Mouse (Mus musculus) yolk sac, embryonic 10.5 days (tissue): Measurements from ENCODE around the gene Tbc1d19.
A peak's percentile ranks its signal among the peaks of the same experiment; 100 is the strongest.

Experiments
- DNase-seq: peaks from one replicate; pipeline ENCODE4 v3.0.0-alpha.2; 2017; ENCODE audit warnings: low spot score

Gene Tbc1d19

GRCm38 (mm10) chr5:53909201-53909600, 99.8 kb downstream of the Tbc1d19 start:
- DNase-seq, result no peak

GRCm38 (mm10) chr5:53920416-53920815, 111.0 kb downstream of the Tbc1d19 start:
- DNase-seq, result no peak

- DNase-seq, result no peak
These were observed 112.9 kb downstream of the Tbc1d19 start for GRCm38 (mm10) chr5:53922149-53922904.

- DNase-seq, result no peak
These were observed 114.6 kb downstream of the Tbc1d19 start for GRCm38 (mm10) chr5:53924005-53924404.

- DNase-seq, result no peak
These were observed 117.0 kb downstream of the Tbc1d19 start for GRCm38 (mm10) chr5:53926301-53926855.

- no peak for DNase-seq
These were observed 118.5 kb downstream of the Tbc1d19 start for GRCm38 (mm10) chr5:53927886-53928285.

GRCm38 (mm10) chr5:53928537-53928936, 119.1 kb downstream of the Tbc1d19 start:
- DNase-seq, result no peak

GRCm38 (mm10) chr5:53929205-53929614, 119.8 kb downstream of the Tbc1d19 start:
- no peak for DNase-seq

- DNase-seq, result no peak
These were observed 120.4 kb downstream of the Tbc1d19 start for GRCm38 (mm10) chr5:53929814-53930213.

GRCm38 (mm10) chr5:53931011-53931410, 121.6 kb downstream of the Tbc1d19 start:
- no peak for DNase-seq

GRCm38 (mm10) chr5:53933628-53934027, 124.2 kb downstream of the Tbc1d19 start:
- no peak for DNase-seq

GRCm38 (mm10) chr5:53934040-53934439, 124.6 kb downstream of the Tbc1d19 start:
- no peak for DNase-seq

- DNase-seq, result no peak
These were observed 125.4 kb downstream of the Tbc1d19 start for GRCm38 (mm10) chr5:53934826-53935225.

GRCm38 (mm10) chr5:53937187-53937586, 127.8 kb downstream of the Tbc1d19 start:
- DNase-seq, result no peak

GRCm38 (mm10) chr5:53939026-53939425, 129.6 kb downstream of the Tbc1d19 start:
- no peak for DNase-seq

- DNase-seq, result no peak
These were observed 132.1 kb downstream of the Tbc1d19 start for GRCm38 (mm10) chr5:53941322-53942024.

GRCm38 (mm10) chr5:53942332-53942731, 132.9 kb downstream of the Tbc1d19 start:
- DNase-seq, result no peak

GRCm38 (mm10) chr5:53943321-53943857, 134.0 kb downstream of the Tbc1d19 start:
- DNase-seq, result no peak

GRCm38 (mm10) chr5:53946747-53947146, 137.3 kb downstream of the Tbc1d19 start:
- no peak for DNase-seq

- DNase-seq, result no peak
These were observed 138.3 kb downstream of the Tbc1d19 start for GRCm38 (mm10) chr5:53947549-53948183.

- peak; percentile 32 for DNase-seq
These were observed 139.3 kb downstream of the Tbc1d19 start for GRCm38 (mm10) chr5:53948606-53949266.

- no peak for DNase-seq
These were observed 140.8 kb downstream of the Tbc1d19 start for GRCm38 (mm10) chr5:53950189-53950588.
